ENCODE assay signal across 8 mouse cellular contexts in genomic region chr3:86812689-86813088, GRCm38 (mm10).
DNase-seq lines count a peak whose midpoint lies in the region; ATAC-seq and TF ChIP-seq lines count a peak whose summit lies in the region.

No protein-coding gene starts in this region.

- peaks cover 0 to 3% of the 10 kb centered on the region in 2 experiments; a peak in 2 of 4 replicates for H3K27me3 ChIP-seq in MEL (ENCODE audit: control insufficient read depth in 1 of 2, insufficient read depth in 2 of 2, low read length in 2 of 2)
- H3K27me3 ChIP-seq in forebrain, postnatal 0 days (ENCODE audit: insufficient read depth, low read length), result no peaks in the 10 kb centered on the region

- ATAC-seq in forebrain, postnatal 0 days, result peak; percentile 76
- ATAC-seq in hematopoietic stem cell, adult 5-6 weeks (replicated peaks in 1 of 2; ENCODE audit: insufficient read depth in 1 of 2, low FRiP score in 2 of 2, low TSS enrichment in 1 of 2, low read depth in 1 of 2, poor library complexity in 2 of 2, severe bottlenecking in 2 of 2), result peak; percentile 95

- TF ChIP-seq EP300 in MEL (IDR thresholded peaks at IDR 0.05; ENCODE audit: low read depth in 1 of 2, low read length in 2 of 2), result peak; percentile 10 to 21; a peak in 1 of 4 replicates

- H3K9ac ChIP-seq in MEL (ENCODE audit: control insufficient read depth, low read depth, low read length, poor library complexity, severe bottlenecking), result peak overlapping the region; percentile 70
- H3K9ac ChIP-seq in forebrain, postnatal 0 days, result no peak overlapping the region

- no peak for TF ChIP-seq POLR2A in MEL (IDR thresholded peaks at IDR 0.05; ENCODE audit: control insufficient read depth in 1 of 2, insufficient read depth in 1 of 2, low read depth in 1 of 2, low read length in 2 of 2, poor library complexity in 1 of 2)

- DNase-seq in MEL (ENCODE audit: low read depth, low spot score), result peak; percentile 93
- peak; percentile 82 to 83 for DNase-seq in cerebellum, adult 18-20 months
- DNase-seq in forebrain, postnatal 0 days, result peak; percentile 76
- peak; percentile 71 to 78 for DNase-seq in layer of hippocampus, adult 2 months (ENCODE audit: low spot score in 2 of 2)
- DNase-seq in lung, postnatal 14 days, result peak; percentile 86
- peak; percentile 67 for DNase-seq in retina, adult 2 months (ENCODE audit: low read depth, low spot score)
- DNase-seq in thymus, postnatal 25 days, result peak; percentile 82

- H3K27ac ChIP-seq in MEL (ENCODE audit: control insufficient read depth, low read depth, low read length), result no peak overlapping the region
- no peak overlapping the region for H3K27ac ChIP-seq in forebrain, postnatal 0 days (ENCODE audit: low read depth, low read length)
- peak overlapping the region; percentile 11; the same call in 1 of the 2 replicates for H3K27ac ChIP-seq in layer of hippocampus, adult 2 months

- H3K79me2 ChIP-seq in MEL (ENCODE audit: control insufficient read depth, insufficient read depth, low read length, poor library complexity), result no peaks in the 10 kb centered on the region

- H3K4me1 ChIP-seq in MEL (ENCODE audit: control insufficient read depth in 1 of 2, insufficient read depth in 2 of 2, low read length in 2 of 2), result no peaks in the 10 kb centered on the region; a peak in 1 of 4 replicates
- H3K4me1 ChIP-seq in forebrain, postnatal 0 days (ENCODE audit: insufficient read depth), result no peaks in the 10 kb centered on the region

- TF ChIP-seq CTCF in MEL (IDR thresholded peaks at IDR 0.05 in 2 of 3, conservative IDR thresholded peaks at IDR 0.05 in 1 of 3; ENCODE audit: control insufficient read depth in 1 of 3, insufficient read depth in 1 of 3, low read depth in 2 of 3, low read length in 3 of 3, poor library complexity in 1 of 3, severe bottlenecking in 1 of 3), result peak in 2 of 3 experiments; percentile 96 to 98; a peak in 5 of 6 replicates
- TF ChIP-seq CTCF in forebrain, postnatal 0 days (IDR thresholded peaks at IDR 0.05; ENCODE audit: low read depth), result peak; percentile 90
- peak; percentile 98 for TF ChIP-seq CTCF in layer of hippocampus, adult 2 months (conservative IDR thresholded peaks at IDR 0.05)

- 25% methylated on average over 3 of the region's 3 CpGs for WGBS in forebrain, postnatal 0 days

- H3K4me3 ChIP-seq in MEL (ENCODE audit: control insufficient read depth in 1 of 2, insufficient read depth in 1 of 2, low read depth in 2 of 2, low read length in 2 of 2), result peak overlapping the region; percentile 63 to 69
- no peak overlapping the region for H3K4me3 ChIP-seq in forebrain, postnatal 0 days (ENCODE audit: low read depth, low read length)
- no peak overlapping the region for H3K4me3 ChIP-seq in layer of hippocampus, adult 2 months

- no peaks in the 10 kb centered on the region for H3K36me3 ChIP-seq in MEL (ENCODE audit: control insufficient read depth in 1 of 2, insufficient read depth in 2 of 2, low read length in 2 of 2)
- H3K36me3 ChIP-seq in forebrain, postnatal 0 days (ENCODE audit: insufficient read depth), result peaks cover 13% of the 10 kb centered on the region

- H3K9me3 ChIP-seq in MEL (replicated peaks; ENCODE audit: insufficient read depth, low read length), result no peaks in the 10 kb centered on the region
- no peaks in the 10 kb centered on the region for H3K9me3 ChIP-seq in forebrain, postnatal 0 days (ENCODE audit: low read length)

- peak; percentile 95 for TF ChIP-seq RAD21 in MEL (IDR thresholded peaks at IDR 0.05; ENCODE audit: low read depth, low read length)

- H3K4me2 ChIP-seq in forebrain, postnatal 0 days (ENCODE audit: low read depth), result no peak overlapping the region

TF ChIP-seq in MEL, 35 proteins besides CTCF, POLR2A, EP300 and RAD21:
- TF ChIP-seq NRF1 (IDR thresholded peaks at IDR 0.05; ENCODE audit: insufficient read depth, low read depth, low read length, poor library complexity, severe bottlenecking) (no peak), MYC (IDR thresholded peaks at IDR 0.05; ENCODE audit: low read depth, low read length) (0 out of 2 replicates have a peak, but pooled peaks have one; percentile 25), SIN3A (IDR thresholded peaks at IDR 0.05; ENCODE audit: low read length) (peak; percentile 37; the same call in 1 of the 2 replicates), SMC3 (IDR thresholded peaks at IDR 0.05; ENCODE audit: low read depth, low read length) (peak; percentile 95), ETS1 (IDR thresholded peaks at IDR 0.05; ENCODE audit: low read depth, low read length) (no peak), RCOR1 (IDR thresholded peaks at IDR 0.05; ENCODE audit: low read depth, low read length) (no peak), ZKSCAN1 (IDR thresholded peaks at IDR 0.05; ENCODE audit: low read depth, low read length) (no peak), ELF1 (IDR thresholded peaks at IDR 0.05; ENCODE audit: low read depth, low read length) (no peak), USF1 (IDR thresholded peaks at IDR 0.05; ENCODE audit: low read depth, low read length) (0 out of 2 replicates have a peak, but pooled peaks have one; percentile 18), ZC3H11A (IDR thresholded peaks at IDR 0.05; ENCODE audit: low read depth, low read length) (peak; percentile 93), USF2 (IDR thresholded peaks at IDR 0.05; ENCODE audit: borderline replicate concordance in 1 of 2, insufficient read depth in 1 of 2, low read depth in 1 of 2, low read length in 2 of 2) (no peak), ZMIZ1 (IDR thresholded peaks at IDR 0.05; ENCODE audit: low read depth, low read length) (no peak), HCFC1 (IDR thresholded peaks at IDR 0.05; ENCODE audit: low read depth, low read length) (0 out of 2 replicates have a peak, but pooled peaks have one; percentile 28), GATA1 (IDR thresholded peaks at IDR 0.05; ENCODE audit: low read depth, low read length) (no peak), MAX (IDR thresholded peaks at IDR 0.05; ENCODE audit: low read length) (no peak), ZNF384 (IDR thresholded peaks at IDR 0.05; ENCODE audit: low read depth, low read length) (no peak)

Comparison
In these comparisons a context has a peak if more than half of its experiments do, and no peak if none do; other contexts are left out.
1. H3K4me3 ChIP-seq: peak in MEL (2 of 2); none in forebrain, postnatal 0 days (single experiment) and layer of hippocampus, adult 2 months (single experiment).
2. Peak in every context shown above with its lines, with median percentiles within 50 percentile points of each other: DNase-seq and CTCF ChIP-seq.